9 mouse cellular contexts compared by ENCODE assay signal in genomic region chr8:104191496-104191895, GRCm38 (mm10). TPM values are rescaled to one million over a fixed set of nuclear protein-coding genes. Genes with fewer than 3 reads are reported as not detected.
DNase-seq lines count a peak whose midpoint lies in the region; ATAC-seq and TF ChIP-seq lines count a peak whose summit lies in the region.
"Had no signal": no experiment of that assay in that cellular context is flagged by ENCODE, and none has a peak within 500 bp of the region (broad histone marks: within the 10 kb centered on the region; RNA-seq: fewer than 3 reads in every experiment).

No protein-coding gene starts in this region.

- no peak overlapping the region for H3K9ac ChIP-seq in liver, embryonic 11.5 days (ENCODE audit: low read depth, low read length)
- H3K9ac ChIP-seq in embryonic facial prominence, embryonic 14.5 days (ENCODE audit: low read depth, low read length): no peak overlapping the region
- H3K9ac ChIP-seq in hindbrain, embryonic 16.5 days (ENCODE audit: low read depth, low read length): peak overlapping the region; percentile 38; the same call in 1 of the 2 replicates
- no peak overlapping the region for H3K9ac ChIP-seq in neural tube, embryonic 12.5 days

- H3K36me3 ChIP-seq in liver, embryonic 11.5 days (ENCODE audit: control insufficient read depth, insufficient read depth, low read length): no peaks in the 10 kb centered on the region
- no peaks in the 10 kb centered on the region for H3K36me3 ChIP-seq in embryonic facial prominence, embryonic 14.5 days (ENCODE audit: control insufficient read depth, insufficient read depth, low read length)
- no peaks in the 10 kb centered on the region; the same call in 1 of the 2 replicates for H3K36me3 ChIP-seq in hindbrain, embryonic 16.5 days (ENCODE audit: control insufficient read depth, insufficient read depth, low read length)
- no peaks in the 10 kb centered on the region for H3K36me3 ChIP-seq in neural tube, embryonic 12.5 days

- H3K4me2 ChIP-seq in liver, embryonic 11.5 days: no peak overlapping the region
- H3K4me2 ChIP-seq in embryonic facial prominence, embryonic 14.5 days (ENCODE audit: low read depth, low read length): no peak overlapping the region
- peak overlapping the region; percentile 10; the same call in 1 of the 2 replicates for H3K4me2 ChIP-seq in hindbrain, embryonic 16.5 days (ENCODE audit: low read length)
- H3K4me2 ChIP-seq in neural tube, embryonic 12.5 days (replicated peaks): peak overlapping the region; percentile 27; the same call in 1 of the 2 replicates

- no peak overlapping the region for H3K27ac ChIP-seq in liver, embryonic 11.5 days (ENCODE audit: low read depth, low read length)
- H3K27ac ChIP-seq in embryonic facial prominence, embryonic 14.5 days (replicated peaks; ENCODE audit: low read depth, low read length): no peak overlapping the region
- H3K27ac ChIP-seq in hindbrain, embryonic 16.5 days (ENCODE audit: low read depth, low read length): no peak overlapping the region
- no peak overlapping the region for H3K27ac ChIP-seq in neural tube, embryonic 12.5 days
- no peak overlapping the region for H3K27ac ChIP-seq in layer of hippocampus, adult 2 months

- no peaks in the 10 kb centered on the region for H3K9me3 ChIP-seq in liver, embryonic 11.5 days (ENCODE audit: control insufficient read depth, low read length)
- peaks cover 9% of the 10 kb centered on the region; the same call in 1 of the 2 replicates for H3K9me3 ChIP-seq in embryonic facial prominence, embryonic 14.5 days (ENCODE audit: control insufficient read depth, low read length)
- H3K9me3 ChIP-seq in hindbrain, embryonic 16.5 days (ENCODE audit: control insufficient read depth, low read length): no peaks in the 10 kb centered on the region
- 0 out of 2 replicates have a peak, but pooled peaks cover 5% of the 10 kb centered on the region for H3K9me3 ChIP-seq in neural tube, embryonic 12.5 days

- 34% methylated on average over 11 of the region's 11 CpGs for WGBS in liver, embryonic 11.5 days
- 23% methylated on average over 11 of the region's 11 CpGs for WGBS in embryonic facial prominence, embryonic 14.5 days
- 19% methylated on average over 11 of the region's 11 CpGs for WGBS in hindbrain, embryonic 16.5 days
- 14% methylated on average over 11 of the region's 11 CpGs for WGBS in neural tube, embryonic 12.5 days

- no peak; the same call in 1 of the 2 replicates for ATAC-seq in liver, embryonic 11.5 days (replicated peaks; ENCODE audit: low FRiP score)
- ATAC-seq in embryonic facial prominence, embryonic 14.5 days (ENCODE audit: low read depth): peak; percentile 85; the same call in 1 of the 2 replicates
- ATAC-seq in hindbrain, embryonic 16.5 days: peak; percentile 75
- peak; percentile 85 for ATAC-seq in neural tube, embryonic 12.5 days (ENCODE audit: low FRiP score, low read depth)

- H3K4me1 ChIP-seq in liver, embryonic 11.5 days (replicated peaks; ENCODE audit: control insufficient read depth, insufficient read depth, low read length): no peaks in the 10 kb centered on the region
- 0 out of 2 replicates have a peak, but pooled peaks cover 5% of the 10 kb centered on the region for H3K4me1 ChIP-seq in embryonic facial prominence, embryonic 14.5 days (ENCODE audit: control insufficient read depth, insufficient read depth, low read length)
- H3K4me1 ChIP-seq in hindbrain, embryonic 16.5 days (ENCODE audit: control insufficient read depth, insufficient read depth, low read depth, low read length): peaks cover 5% of the 10 kb centered on the region; the same call in 1 of the 2 replicates
- peaks cover 13% of the 10 kb centered on the region for H3K4me1 ChIP-seq in neural tube, embryonic 12.5 days

- DNase-seq in liver: peak; percentile 8
- DNase-seq in liver, embryonic 11.5 days (ENCODE audit: low spot score): no peak
- peak; percentile 72 for DNase-seq in embryonic facial prominence, embryonic 14.5 days (ENCODE audit: low spot score)
- no peak for DNase-seq in cerebellum, adult 11-12 months
- no peak for DNase-seq in layer of hippocampus, adult 2 months (ENCODE audit: low spot score in 2 of 2)
- DNase-seq in layer of hippocampus, postnatal 10 days (ENCODE audit: low spot score in 2 of 2): no peak

- TF ChIP-seq CTCF in layer of hippocampus, adult 2 months (conservative IDR thresholded peaks at IDR 0.05): no peak

- no peak overlapping the region for H3K4me3 ChIP-seq in liver, embryonic 11.5 days (ENCODE audit: low read depth, low read length)
- no peak overlapping the region for H3K4me3 ChIP-seq in embryonic facial prominence, embryonic 14.5 days (ENCODE audit: low read depth, low read length)
- H3K4me3 ChIP-seq in hindbrain, embryonic 16.5 days (ENCODE audit: low read length): no peak overlapping the region
- no peak overlapping the region for H3K4me3 ChIP-seq in neural tube, embryonic 12.5 days
- no peak overlapping the region for H3K4me3 ChIP-seq in layer of hippocampus, adult 2 months

- no peaks in the 10 kb centered on the region; the same call in 1 of the 2 replicates for H3K27me3 ChIP-seq in liver, embryonic 11.5 days (replicated peaks; ENCODE audit: control insufficient read depth, insufficient read depth, low read length)
- no peaks in the 10 kb centered on the region for H3K27me3 ChIP-seq in embryonic facial prominence, embryonic 14.5 days (replicated peaks; ENCODE audit: control insufficient read depth, insufficient read depth, low read length)
- no peaks in the 10 kb centered on the region for H3K27me3 ChIP-seq in hindbrain, embryonic 16.5 days (replicated peaks; ENCODE audit: control insufficient read depth, insufficient read depth, low read length)
- no peaks in the 10 kb centered on the region for H3K27me3 ChIP-seq in neural tube, embryonic 12.5 days (replicated peaks)

RNA-seq across cellular contexts. Expression of gene Bean1, which starts 21.3 kb away (rescaled TPM):
- 0.09 and 0.10 TPM in 2 replicates for polyA plus RNA-seq in liver, embryonic 11.5 days (2014; fragmentation: Nextera tagmentation; extraction: Ambion mirVana)
- polyA plus RNA-seq in embryonic facial prominence, embryonic 14.5 days (2014; fragmentation: Nextera tagmentation; extraction: Ambion mirVana): 2.1 and 2.5 TPM in 2 replicates
- polyA plus RNA-seq in hindbrain, embryonic 16.5 days (2015; fragmentation: Nextera tagmentation; extraction: Ambion mirVana): 7.8 and 8.8 TPM in 2 replicates
- polyA plus RNA-seq in neural tube, embryonic 12.5 days (2016; fragmentation: Nextera tagmentation; extraction: Ambion mirVana): 3.7 and 4.3 TPM in 2 replicates
- 1 to 10 TPM; 5.3 to 5.4 TPM for total RNA-seq in layer of hippocampus, adult 2 months (2021)
- total RNA-seq in layer of hippocampus, postnatal 10 days (2021): 10 to 100 TPM; 13.9 to 15.0 TPM
- total RNA-seq: liver, adult 2 months had no signal
- polyA plus RNA-seq: liver, adult 2 months had no signal

RNA-seq across cellular contexts. Expression of gene Tk2, which starts 56.9 kb away (rescaled TPM):
- 13.8 and 16.3 TPM in 2 replicates for polyA plus RNA-seq in liver, embryonic 11.5 days (2014; fragmentation: Nextera tagmentation; extraction: Ambion mirVana)
- 16.4 and 21.2 TPM in 2 replicates for polyA plus RNA-seq in embryonic facial prominence, embryonic 14.5 days (2014; fragmentation: Nextera tagmentation; extraction: Ambion mirVana)
- 49.0 and 50.3 TPM in 2 replicates for polyA plus RNA-seq in hindbrain, embryonic 16.5 days (2015; fragmentation: Nextera tagmentation; extraction: Ambion mirVana)
- 42.4 and 43.2 TPM in 2 replicates for polyA plus RNA-seq in neural tube, embryonic 12.5 days (2016; fragmentation: Nextera tagmentation; extraction: Ambion mirVana)
- total RNA-seq in layer of hippocampus, adult 2 months (2021): 10 to 100 TPM; 36.9 to 37.6 TPM
- total RNA-seq in layer of hippocampus, postnatal 10 days (2021): 10 to 100 TPM; 34.6 to 37.3 TPM

RNA-seq across cellular contexts. Expression of gene Cklf, which starts 59.2 kb away (rescaled TPM):
- 27.9 and 32.5 TPM in 2 replicates for polyA plus RNA-seq in liver, embryonic 11.5 days (2014; fragmentation: Nextera tagmentation; extraction: Ambion mirVana)
- polyA plus RNA-seq in embryonic facial prominence, embryonic 14.5 days (2014; fragmentation: Nextera tagmentation; extraction: Ambion mirVana): 33.0 and 35.5 TPM in 2 replicates
- polyA plus RNA-seq in hindbrain, embryonic 16.5 days (2015; fragmentation: Nextera tagmentation; extraction: Ambion mirVana): 33.6 and 36.9 TPM in 2 replicates
- 35.1 and 38.2 TPM in 2 replicates for polyA plus RNA-seq in neural tube, embryonic 12.5 days (2016; fragmentation: Nextera tagmentation; extraction: Ambion mirVana)
- total RNA-seq in layer of hippocampus, adult 2 months (2021): 1 to 10 TPM; 8.0 to 8.7 TPM
- total RNA-seq in layer of hippocampus, postnatal 10 days (2021): 10 to 100 TPM; 10.2 to 13.8 TPM

Comparison
In these comparisons a context has a peak if more than half of its experiments do, and no peak if none do; other contexts are left out.
1. DNase-seq: peak in liver (single experiment) and embryonic facial prominence, embryonic 14.5 days (single experiment); none in liver, embryonic 11.5 days (single experiment), cerebellum, adult 11-12 months (single experiment), layer of hippocampus, adult 2 months (0 of 2) and layer of hippocampus, postnatal 10 days (0 of 2).
2. H3K4me2 ChIP-seq: peak in hindbrain, embryonic 16.5 days (single experiment) and neural tube, embryonic 12.5 days (single experiment); none in liver, embryonic 11.5 days (single experiment) and embryonic facial prominence, embryonic 14.5 days (single experiment).